Mouse (Mus musculus): ENCODE data around the gene Sh3yl1. TPM values are rescaled to one million over a fixed set of nuclear protein-coding genes. Genes with fewer than 3 reads are reported as not detected.

Sh3yl1 gene
- polyA plus RNA-seq (2015; fragmentation: Nextera tagmentation; extraction: Ambion mirVana): 46.1 and 49.5 TPM in 2 replicates

DNA sequence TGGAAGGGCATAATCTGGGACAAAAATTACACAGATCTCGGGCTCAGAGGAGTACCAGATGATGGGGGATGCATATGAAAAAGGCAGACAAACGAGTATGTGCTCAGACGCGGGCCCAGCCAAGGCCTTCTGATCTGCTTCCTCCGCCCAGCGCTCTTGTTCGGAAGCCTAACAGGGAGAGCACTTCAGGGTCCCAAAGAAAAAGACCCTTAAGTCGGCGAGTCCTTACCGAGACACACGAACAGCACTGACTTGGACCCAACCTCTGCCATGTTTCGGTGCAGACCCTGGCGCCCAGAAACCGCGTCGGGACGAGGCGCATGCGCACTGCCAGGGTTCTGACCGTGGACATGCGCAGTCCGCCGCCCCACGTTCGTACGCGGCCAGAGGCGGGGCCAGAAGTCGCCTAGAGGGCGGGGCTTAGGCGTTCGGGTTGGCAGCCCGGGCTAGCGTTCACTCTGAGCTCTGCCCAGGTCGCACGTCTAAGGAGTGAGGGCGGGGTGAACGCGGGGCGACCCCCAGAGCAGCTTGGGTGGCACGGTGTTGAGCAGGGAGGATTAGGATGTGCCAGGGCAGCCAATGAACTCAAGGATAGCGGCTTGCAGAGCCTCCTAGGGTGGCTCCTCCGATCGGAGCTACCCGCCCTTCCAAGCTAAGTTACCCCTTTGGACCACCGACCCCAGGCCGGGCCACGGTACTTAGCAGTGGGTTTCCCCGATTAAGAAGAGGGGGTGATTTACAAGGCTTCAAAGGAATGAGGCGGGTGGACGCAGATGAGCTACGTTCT, at the start of gene Sh3yl1, which contains the start of gene Acp1:
TSS of gene Sh3yl1 (plus strand) at position 408 of the 787 bp plus-strand sequence.
TSS of gene Acp1 (minus strand) at position 329 of the 787 bp plus-strand sequence.
- TF ChIP-seq CTCF (IDR thresholded peaks at IDR 0.05; ENCODE audit: low read depth): no peak

DNA sequence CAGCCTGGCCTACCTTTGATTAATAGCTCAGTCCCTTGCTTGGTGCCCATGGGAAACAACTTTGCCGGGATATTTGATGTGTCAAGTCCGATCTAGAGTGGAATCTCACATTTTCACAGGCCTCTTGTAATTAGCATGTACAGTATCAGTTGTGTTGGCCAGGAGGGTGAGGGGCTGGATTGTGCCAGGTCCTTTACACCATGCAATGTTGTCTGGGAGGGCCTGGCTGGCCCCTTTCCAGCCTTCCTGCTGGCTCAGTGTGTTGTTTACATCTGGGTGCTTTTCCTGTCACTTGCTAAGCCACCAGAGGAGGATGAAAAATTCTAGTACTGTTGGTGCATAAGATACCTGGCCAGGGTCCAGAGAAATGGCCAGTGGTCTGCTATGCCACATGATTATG, 47.1 kb upstream of the Sh3yl1 start:
- Histone ChIP-seq H3K4me1 (replicated peaks; ENCODE audit: insufficient read depth, low read length) (no peaks in the 10 kb centered on the region), H3K36me3 (ENCODE audit: insufficient read depth, low read length) (no peaks in the 10 kb centered on the region), H3K4me2 (ENCODE audit: low read length) (no peak overlapping the region), H3K4me3 (replicated peaks; ENCODE audit: low read depth, low read length) (no peak overlapping the region), H3K27ac (no peak overlapping the region), H3K9ac (ENCODE audit: low read depth, low read length) (no peak overlapping the region), H3K27me3 (ENCODE audit: insufficient read depth, low read length) (no peaks in the 10 kb centered on the region), H3K9me3 (replicated peaks; ENCODE audit: low read length) (no peaks in the 10 kb centered on the region)
- WGBS: 63% methylated on average over 2 of the region's 2 CpGs
- DNase-seq (ENCODE audit: low spot score) (no peak), ATAC-seq (replicated peaks; ENCODE audit: low FRiP score, low read depth) (no peak)
- no peak for TF ChIP-seq CTCF (IDR thresholded peaks at IDR 0.05; ENCODE audit: low read depth)

More for the DNA sequence above, at the start of gene Sh3yl1, which contains the start of gene Acp1:
- Histone ChIP-seq H3K4me1 (replicated peaks; ENCODE audit: insufficient read depth, low read length) (peaks cover 5% of the 10 kb centered on the region; the same call in 1 of the 2 replicates), H3K9ac (ENCODE audit: low read depth, low read length) (peak within 1 kb of the TSS; percentile 80), H3K4me2 (ENCODE audit: low read length) (peak within 1 kb of the TSS; percentile 95), H3K27ac (peak within 1 kb of the TSS; percentile 87), H3K36me3 (ENCODE audit: insufficient read depth, low read length) (no peaks in the 10 kb centered on the region), H3K4me3 (replicated peaks; ENCODE audit: low read depth, low read length) (peak within 1 kb of the TSS; percentile 71), H3K27me3 (ENCODE audit: insufficient read depth, low read length) (no peaks in the 10 kb centered on the region), H3K9me3 (replicated peaks; ENCODE audit: low read length) (no peaks in the 10 kb centered on the region)
- WGBS: 0% methylated on average over 52 of the region's 52 CpGs
- ATAC-seq (replicated peaks; ENCODE audit: low FRiP score, low read depth) (peak; percentile 95), DNase-seq (ENCODE audit: low spot score) (peak; percentile 97)

DNA sequence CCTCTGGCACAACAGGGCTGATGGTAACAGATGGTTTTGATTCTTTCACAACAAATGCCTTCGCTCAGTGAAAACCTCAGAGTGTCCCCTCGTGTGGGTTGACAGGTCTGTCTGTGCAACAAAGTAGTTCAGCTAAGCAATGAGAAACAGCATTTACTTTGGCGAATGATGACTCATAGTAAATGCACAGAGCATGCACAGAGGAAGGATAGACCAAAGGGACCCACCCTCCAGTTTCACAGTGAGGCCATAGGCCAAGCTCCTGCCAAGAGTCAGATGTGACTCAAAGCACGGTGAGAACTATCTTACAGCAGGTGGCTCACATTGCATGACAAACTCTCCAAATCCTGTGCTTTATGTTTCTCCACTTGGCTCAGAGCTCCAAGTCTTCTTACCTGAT, 45.7 kb upstream of the Sh3yl1 start:
- ATAC-seq (replicated peaks; ENCODE audit: low FRiP score, low read depth) (no peak), DNase-seq (ENCODE audit: low spot score) (no peak)
- WGBS: 71% methylated on average over 4 of the region's 4 CpGs

DNA sequence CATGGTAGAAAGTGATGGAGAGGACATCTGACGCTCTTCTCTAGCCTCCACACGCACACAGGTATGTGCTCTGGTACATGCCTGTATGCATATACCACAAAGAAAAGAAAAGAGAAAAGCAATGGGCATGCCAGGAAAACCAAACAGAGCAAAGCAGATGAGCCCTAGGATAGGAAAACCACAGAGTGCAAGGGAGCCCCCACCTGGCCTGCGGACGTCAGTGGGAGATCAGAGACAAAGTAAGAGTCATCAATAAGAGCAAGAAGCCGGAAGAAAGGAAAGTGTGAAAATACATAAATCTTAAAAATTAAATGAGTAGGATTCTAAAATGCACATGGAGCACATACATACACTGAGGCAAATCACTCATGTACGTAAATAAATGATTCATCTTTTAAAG, 32.0 kb upstream of the Sh3yl1 start:
- Histone ChIP-seq H3K4me1 (replicated peaks; ENCODE audit: insufficient read depth, low read length) (no peaks in the 10 kb centered on the region; the same call in 1 of the 2 replicates), H3K27me3 (ENCODE audit: insufficient read depth, low read length) (peaks cover 19% of the 10 kb centered on the region), H3K27ac (no peak overlapping the region), H3K36me3 (ENCODE audit: insufficient read depth, low read length) (no peaks in the 10 kb centered on the region), H3K4me3 (replicated peaks; ENCODE audit: low read depth, low read length) (no peak overlapping the region), H3K4me2 (ENCODE audit: low read length) (no peak overlapping the region), H3K9me3 (replicated peaks; ENCODE audit: low read length) (no peaks in the 10 kb centered on the region), H3K9ac (ENCODE audit: low read depth, low read length) (no peak overlapping the region)
- 79% methylated on average over 6 of the region's 6 CpGs for WGBS
- ATAC-seq (replicated peaks; ENCODE audit: low FRiP score, low read depth) (no peak), DNase-seq (ENCODE audit: low spot score) (no peak)
- peak; percentile 50; the same call in 1 of the 2 replicates for TF ChIP-seq CTCF (IDR thresholded peaks at IDR 0.05; ENCODE audit: low read depth)

More for the DNA sequence above, 45.7 kb upstream of the Sh3yl1 start:
- H3K36me3 ChIP-seq (ENCODE audit: insufficient read depth, low read length): no peaks in the 10 kb centered on the region
- H3K4me2 ChIP-seq (ENCODE audit: low read length): no peak overlapping the region
- no peaks in the 10 kb centered on the region for H3K27me3 ChIP-seq (ENCODE audit: insufficient read depth, low read length)
- H3K4me3 ChIP-seq (replicated peaks; ENCODE audit: low read depth, low read length): no peak overlapping the region
- H3K27ac ChIP-seq: no peak overlapping the region
- TF ChIP-seq CTCF (IDR thresholded peaks at IDR 0.05; ENCODE audit: low read depth): no peak
- no peak overlapping the region for H3K9ac ChIP-seq (ENCODE audit: low read depth, low read length)
- H3K9me3 ChIP-seq (replicated peaks; ENCODE audit: low read length): no peaks in the 10 kb centered on the region
- H3K4me1 ChIP-seq (replicated peaks; ENCODE audit: insufficient read depth, low read length): no peaks in the 10 kb centered on the region

DNA sequence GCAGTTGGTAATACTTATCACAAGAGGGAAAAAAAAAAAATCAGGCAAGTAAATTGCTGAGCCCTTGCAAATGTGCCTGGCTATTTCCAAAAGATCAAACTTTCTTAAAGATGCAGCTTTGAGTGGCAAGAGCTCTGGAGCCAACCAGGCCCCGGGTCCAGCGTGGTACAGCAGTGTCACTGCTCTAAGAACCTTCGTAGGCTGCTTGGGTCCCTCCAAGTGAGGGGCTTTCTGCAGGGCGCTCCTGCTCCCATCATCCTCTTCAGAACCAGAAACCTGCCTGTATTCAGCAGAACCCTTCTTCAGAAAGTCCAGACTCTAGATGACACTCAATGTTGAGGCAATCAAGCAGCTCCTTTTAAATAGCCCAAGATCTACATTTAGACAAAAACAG, 27.9 kb upstream of the Sh3yl1 start:
- H3K9me3 ChIP-seq (replicated peaks; ENCODE audit: low read length): no peaks in the 10 kb centered on the region
- 21% methylated on average over 4 of the region's 4 CpGs for WGBS
- H3K27me3 ChIP-seq (ENCODE audit: insufficient read depth, low read length): peaks cover 36% of the 10 kb centered on the region
- DNase-seq (ENCODE audit: low spot score) (no peak), ATAC-seq (replicated peaks; ENCODE audit: low FRiP score, low read depth) (no peak)
- peak overlapping the region; percentile 47 for H3K4me3 ChIP-seq (replicated peaks; ENCODE audit: low read depth, low read length)
- H3K36me3 ChIP-seq (ENCODE audit: insufficient read depth, low read length): no peaks in the 10 kb centered on the region
- no peak for TF ChIP-seq CTCF (IDR thresholded peaks at IDR 0.05; ENCODE audit: low read depth)
- H3K27ac ChIP-seq: no peak overlapping the region
- H3K4me2 ChIP-seq (ENCODE audit: low read length): peak overlapping the region; percentile 95
- no peaks in the 10 kb centered on the region; the same call in 1 of the 2 replicates for H3K4me1 ChIP-seq (replicated peaks; ENCODE audit: insufficient read depth, low read length)
- no peak overlapping the region for H3K9ac ChIP-seq (ENCODE audit: low read depth, low read length)

DNA sequence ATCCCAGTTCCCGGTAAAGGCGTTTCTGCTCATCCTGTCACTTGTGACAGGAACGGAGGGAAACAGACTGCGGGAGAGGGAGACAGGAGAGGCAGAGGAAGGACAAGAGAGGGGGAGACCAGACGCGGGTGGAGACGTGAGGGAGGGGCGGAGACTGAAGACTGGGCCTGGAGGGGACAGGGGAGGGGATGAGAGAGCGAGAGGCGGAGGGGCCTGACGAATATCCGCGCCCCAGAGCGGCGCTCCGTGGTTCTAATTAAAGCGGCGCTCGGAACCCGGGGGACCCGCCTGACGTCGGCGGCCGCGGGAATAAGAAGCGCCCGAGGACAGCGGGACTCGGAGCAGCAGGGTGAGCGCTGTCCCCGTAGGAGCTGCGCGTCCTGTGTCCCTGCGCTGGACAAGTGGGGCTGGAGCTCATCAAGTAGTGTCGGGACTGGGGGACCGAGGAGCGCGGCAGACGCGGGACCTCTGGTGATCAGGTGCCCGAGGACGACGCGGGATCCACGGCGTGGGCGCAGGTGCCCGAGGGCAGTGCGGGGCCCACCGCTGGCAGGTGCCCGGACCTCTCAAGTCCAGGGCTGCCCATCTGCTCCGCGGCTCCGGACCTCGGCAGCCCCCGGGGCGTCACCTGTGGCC, 27.4 kb upstream of the Sh3yl1 start, which contains the start of gene Alkal2:
TSS of gene Alkal2 (plus strand) at position 337 of the 636 bp plus-strand sequence.
- WGBS: under 1% methylated on average over 57 of the region's 58 CpGs
- no peak for ATAC-seq (replicated peaks; ENCODE audit: low FRiP score, low read depth)
- H3K9ac ChIP-seq (ENCODE audit: low read depth, low read length): peak within 1 kb of the TSS; percentile 23; the same call in 1 of the 2 replicates

More for the DNA sequence above, 27.4 kb upstream of the Sh3yl1 start, which contains the start of gene Alkal2:
- H3K4me1 ChIP-seq (replicated peaks; ENCODE audit: insufficient read depth, low read length): no peaks in the 10 kb centered on the region; the same call in 1 of the 2 replicates
- H3K27me3 ChIP-seq (ENCODE audit: insufficient read depth, low read length): peaks cover 36% of the 10 kb centered on the region
- DNase-seq (ENCODE audit: low spot score): peak; percentile 28
- H3K4me3 ChIP-seq (replicated peaks; ENCODE audit: low read depth, low read length): peak within 1 kb of the TSS; percentile 47
- no peak within 1 kb of the TSS for H3K27ac ChIP-seq
- H3K9me3 ChIP-seq (replicated peaks; ENCODE audit: low read length): no peaks in the 10 kb centered on the region
- no peak for TF ChIP-seq CTCF (IDR thresholded peaks at IDR 0.05; ENCODE audit: low read depth)
- H3K36me3 ChIP-seq (ENCODE audit: insufficient read depth, low read length): no peaks in the 10 kb centered on the region
- H3K4me2 ChIP-seq (ENCODE audit: low read length): peak within 1 kb of the TSS; percentile 95
